Mouse (Mus musculus) leukemia stem cell, adult 10-12 weeks (primary cell): Measurements from ENCODE around the gene Olfr262. TPM values are rescaled to one million over a fixed set of nuclear protein-coding genes. Genes with fewer than 3 reads are reported as not detected.

Experiments
- polyA plus RNA-seq: library from polyadenylated mRNA; stranded (reverse); fragments of >175 nt; gene quantifications from 2 replicates; pipeline ENCODE4 v1.2.3, GENCODE M21; 2012; ENCODE audit warnings: low replicate concordance

Olfr262 gene
- not detected in 2 replicates for polyA plus RNA-seq

GRCm38 (mm10) chr19:12241559-12241958 is at the start of gene Olfr262:
Olfr262 (minus strand) TSS chr19:12241659.

GRCm38 (mm10) chr19:12279554-12279953 is 38.1 kb upstream of the Olfr262 start, which contains the start of gene Olfr1434:
Olfr1434 (plus strand) TSS chr19:12279854.

GRCm38 (mm10) chr19:12260732-12261131 is 19.3 kb upstream of the Olfr262 start, which contains the start of gene Olfr235:
Olfr235 (plus strand) TSS chr19:12261032.

DNA sequence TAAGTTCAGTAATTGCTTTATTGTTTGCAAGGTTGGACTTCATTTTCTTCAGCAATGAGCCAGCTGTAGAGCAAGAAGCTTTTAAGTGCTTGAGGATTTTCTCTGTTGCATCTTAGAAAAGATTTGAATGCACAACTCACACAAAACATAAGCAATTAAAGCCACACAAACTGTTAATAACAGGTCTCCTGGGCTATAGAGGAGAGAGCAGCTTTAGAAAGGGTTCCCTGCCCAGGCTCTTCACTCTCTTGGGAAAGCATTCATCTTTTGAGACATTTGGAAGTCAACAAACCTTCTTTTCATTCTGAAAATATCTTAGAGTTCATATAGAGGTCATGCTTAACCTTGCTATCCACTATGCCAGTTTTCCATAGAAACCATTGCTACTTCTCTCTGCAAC is 9.0 kb downstream of the Olfr262 start, which contains the start of gene Olfr1432:
Olfr1432 (minus strand) TSS at position 101 of the 400 bp plus-strand sequence.

GRCm38 (mm10) chr19:12200334-12200733 is 41.1 kb downstream of the Olfr262 start, which contains the start of gene Olfr1431:
Olfr1431 (plus strand) TSS chr19:12200634.

Other genes starting within 250 kb of the Olfr262 start
- 0.05 TPM in 1 of 2 replicates, not detected in the other for gene Olfr1423, start 200.3 kb downstream of the Olfr262 start, polyA plus RNA-seq
- gene Olfr1424, start 179.0 kb downstream of the Olfr262 start, polyA plus RNA-seq, result not detected in 2 replicates
- gene Olfr1425, start 163.9 kb downstream of the Olfr262 start, polyA plus RNA-seq, result 0.08 TPM in 1 of 2 replicates, not detected in the other
- gene Olfr1426, start 149.6 kb downstream of the Olfr262 start, polyA plus RNA-seq, result not detected in 2 replicates
- not detected in 2 replicates for gene Olfr1427, start 138.3 kb downstream of the Olfr262 start, polyA plus RNA-seq
- gene Olfr1428, start 125.8 kb downstream of the Olfr262 start, polyA plus RNA-seq, result not detected in 2 replicates
- gene Olfr76, start 118.5 kb downstream of the Olfr262 start, polyA plus RNA-seq, result not detected in 2 replicates
- gene Olfr1555-ps1, start 71.5 kb downstream of the Olfr262 start, polyA plus RNA-seq, result not detected in 2 replicates
- gene Olfr1431, start 41.0 kb downstream of the Olfr262 start, polyA plus RNA-seq, result 0.19 TPM in 1 of 2 replicates, not detected in the other
- not detected in 2 replicates for gene Olfr1432, start 9.1 kb downstream of the Olfr262 start, polyA plus RNA-seq
- gene Olfr235, start 19.4 kb upstream of the Olfr262 start, polyA plus RNA-seq, result 0.17 TPM in 1 of 2 replicates, not detected in the other
- gene Olfr1434, start 38.2 kb upstream of the Olfr262 start, polyA plus RNA-seq, result not detected in 2 replicates
- not detected in 2 replicates for gene Olfr1436, start 57.5 kb upstream of the Olfr262 start, polyA plus RNA-seq
- gene Olfr1437, start 83.4 kb upstream of the Olfr262 start, polyA plus RNA-seq, result not detected in 2 replicates
- gene Olfr1438-ps1, start 94.3 kb upstream of the Olfr262 start, polyA plus RNA-seq, result not detected in 2 replicates
- gene Olfr1440, start 145.6 kb upstream of the Olfr262 start, polyA plus RNA-seq, result not detected in 2 replicates
- gene Olfr1441, start 175.8 kb upstream of the Olfr262 start, polyA plus RNA-seq, result not detected in 2 replicates
- gene Pfpl, start 186.2 kb upstream of the Olfr262 start, polyA plus RNA-seq, result not detected in 2 replicates
- 3.4 and 4.1 TPM in 2 replicates for gene Mpeg1, start 219.1 kb upstream of the Olfr262 start, polyA plus RNA-seq